Mouse (Mus musculus): ENCODE data around the gene Inka2.

- no peak for TF ChIP-seq EP300 (IDR thresholded peaks at IDR 0.05; ENCODE audit: low read depth)
- no peak for TF ChIP-seq CTCF (IDR thresholded peaks at IDR 0.05; ENCODE audit: low read depth)
These were observed 46.4 kb downstream of the Inka2 start for GRCm38 (mm10) chr3:105750810-105751209.

All from liver, postnatal 0 days (tissue).